Mouse (Mus musculus): ENCODE measurements around the gene Large2.

Gene Large2

GRCm38 (mm10) chr2:92326221-92326620 lies 48.4 kb downstream of the Large2 start:
- no peak for DNase-seq

DNA sequence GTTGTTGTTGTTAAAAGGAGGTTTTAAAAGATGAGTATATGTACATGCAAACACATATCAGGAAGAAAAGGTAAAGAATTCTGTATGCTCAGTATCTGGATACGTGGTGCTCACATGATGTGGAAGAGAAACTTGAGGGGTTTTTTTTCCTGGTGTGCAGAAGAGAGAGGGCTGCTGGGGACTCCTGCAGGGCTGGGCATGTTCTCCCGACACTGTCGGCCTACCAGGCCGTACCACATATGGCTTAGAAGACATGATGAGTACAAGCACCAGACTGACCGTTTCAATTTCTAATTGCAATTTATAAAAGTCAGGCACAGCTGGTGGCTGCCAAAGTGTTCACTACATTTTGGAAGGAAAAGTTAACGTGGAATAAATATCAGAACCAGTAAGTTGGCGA lies 49.0 kb downstream of the Large2 start:
- DNase-seq: no peak

GRCm38 (mm10) chr2:92322669-92323068 lies 52.0 kb downstream of the Large2 start:
- no peak for DNase-seq

GRCm38 (mm10) chr2:92317228-92317627 lies 57.4 kb downstream of the Large2 start:
- no peak for DNase-seq

- DNase-seq: no peak
Measured at GRCm38 (mm10) chr2:92316652-92317051, 58.0 kb downstream of the Large2 start.

All from right cerebral cortex, postnatal 25 days (tissue).